Mouse (Mus musculus) hindbrain, embryonic 15.5 days (tissue): ENCODE measurements at regions not wholly inside any gene's neighbourhood (a gene's known extent, or its start where the extent isn't known, plus 50 kb on each side); places are given as distances from the start of the nearest gene placed in this dataset.
A peak's percentile ranks its signal among the peaks of the same experiment; 100 is the strongest.

Source experiments
- ATAC-seq: fragments of 200-750 bp; cut with Nextera tagmentation; 2 replicates; pipeline ENCODE4 v1.8.0; 2017; ENCODE audit warnings: low read depth, moderate number of reproducible peaks, moderate TSS enrichment; ENCODE audit not compliant: low FRiP score
- H3K27ac ChIP-seq: fragments of 300-500 bp; sonication (generic); replicated peaks from 2 replicates; pipeline ENCODE4 v1.5.1; 2015; ENCODE audit warnings: mild to moderate bottlenecking, inconsistent platforms
- H3K27me3 ChIP-seq: fragments of 300-500 bp; sonication (generic); 2 replicates; pipeline ENCODE4 v1.6.1; 2015; ENCODE audit warnings: control low read depth, inconsistent platforms
- H3K36me3 ChIP-seq: fragments of 300-500 bp; sonication (generic); 2 replicates; pipeline ENCODE4 v1.6.1; 2015; ENCODE audit warnings: control low read depth, inconsistent platforms
- H3K4me1 ChIP-seq: fragments of 300-500 bp; sonication (generic); replicated peaks from 2 replicates; pipeline ENCODE4 v1.6.1; 2015; ENCODE audit warnings: control low read depth, inconsistent platforms
- H3K4me2 ChIP-seq: fragments of 300-500 bp; sonication (generic); 2 replicates; pipeline ENCODE4 v1.6.1; 2015; ENCODE audit warnings: moderate library complexity, mild to moderate bottlenecking, inconsistent platforms
- H3K4me3 ChIP-seq: fragments of 300-500 bp; sonication (generic); 2 replicates; pipeline ENCODE4 v1.5.1; 2015; ENCODE audit warnings: mild to moderate bottlenecking, inconsistent platforms
- H3K9ac ChIP-seq: fragments of 300-500 bp; sonication (generic); 2 replicates; pipeline ENCODE4 v1.6.1; 2015; ENCODE audit warnings: inconsistent platforms
- H3K9me3 ChIP-seq: fragments of 300-500 bp; sonication (generic); 2 replicates; pipeline ENCODE4 v1.6.1; 2016; ENCODE audit warnings: control low read depth, inconsistent platforms
- WGBS: fragments of 180-500 bp; shearing (Covaris S2); methylation state at CpG from one replicate; pipeline ENCODE4 v1.1.7; 2015; 5-methylcytosine and 5-hydroxymethylcytosine counted together

DNA sequence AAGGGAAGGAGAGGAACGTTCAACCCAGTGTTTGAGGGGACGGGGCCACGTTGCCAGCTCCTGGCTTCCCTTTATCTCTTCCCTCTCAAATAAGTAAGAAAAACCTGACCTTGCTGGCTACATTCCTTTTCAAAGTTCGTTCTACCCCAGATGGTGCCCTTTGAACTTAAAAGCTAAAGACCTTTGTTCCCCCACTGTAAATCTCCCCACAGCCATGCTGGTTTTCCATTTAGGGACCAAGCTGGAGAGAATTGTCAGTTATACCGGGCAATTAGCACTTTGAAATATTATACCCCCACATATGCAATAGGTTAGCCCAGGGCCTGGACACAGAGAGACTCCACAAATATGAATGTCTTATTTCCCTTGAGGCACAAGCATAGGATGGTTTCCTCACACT lies 214.5 kb upstream of the Gpc5 start:
- Histone ChIP-seq H3K9ac (no peak overlapping the region), H3K36me3 (no peaks in the 10 kb centered on the region), H3K4me2 (no peak overlapping the region), H3K4me1 (no peaks in the 10 kb centered on the region), H3K9me3 (no peaks in the 10 kb centered on the region), H3K27ac (no peak overlapping the region), H3K27me3 (no peaks in the 10 kb centered on the region), H3K4me3 (no peak overlapping the region)
- ATAC-seq: no peak
- 49% methylated on average over 5 of the region's 5 CpGs for WGBS

DNA sequence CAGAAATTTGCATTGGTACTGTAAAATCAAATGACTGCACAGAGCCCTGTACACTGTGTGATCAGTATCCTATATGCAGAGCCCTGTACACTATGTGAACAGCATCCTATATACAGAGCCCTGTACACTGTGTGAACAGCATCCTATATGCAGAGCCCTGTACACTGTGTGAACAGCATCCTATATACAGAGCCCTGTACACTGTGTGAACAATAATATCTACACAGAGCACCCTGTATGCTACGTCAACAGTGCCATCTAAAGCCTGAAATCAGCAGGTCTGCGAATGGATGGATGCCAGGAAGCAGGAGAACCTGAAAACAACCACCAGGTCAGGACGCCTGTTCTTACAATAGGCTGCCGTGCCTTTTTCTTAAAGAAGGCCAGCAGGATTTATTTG lies 211.7 kb upstream of the Gpc5 start:
- peak; percentile 81; the same call in 1 of the 2 replicates for ATAC-seq
- H3K27me3 ChIP-seq: no peaks in the 10 kb centered on the region
- H3K36me3 ChIP-seq: no peaks in the 10 kb centered on the region
- H3K4me3 ChIP-seq: no peak overlapping the region
- no peak overlapping the region for H3K27ac ChIP-seq
- no peaks in the 10 kb centered on the region for H3K4me1 ChIP-seq
- H3K4me2 ChIP-seq: no peak overlapping the region
- 59% methylated on average over 4 of the region's 4 CpGs for WGBS
- no peak overlapping the region for H3K9ac ChIP-seq
- H3K9me3 ChIP-seq: no peaks in the 10 kb centered on the region

DNA sequence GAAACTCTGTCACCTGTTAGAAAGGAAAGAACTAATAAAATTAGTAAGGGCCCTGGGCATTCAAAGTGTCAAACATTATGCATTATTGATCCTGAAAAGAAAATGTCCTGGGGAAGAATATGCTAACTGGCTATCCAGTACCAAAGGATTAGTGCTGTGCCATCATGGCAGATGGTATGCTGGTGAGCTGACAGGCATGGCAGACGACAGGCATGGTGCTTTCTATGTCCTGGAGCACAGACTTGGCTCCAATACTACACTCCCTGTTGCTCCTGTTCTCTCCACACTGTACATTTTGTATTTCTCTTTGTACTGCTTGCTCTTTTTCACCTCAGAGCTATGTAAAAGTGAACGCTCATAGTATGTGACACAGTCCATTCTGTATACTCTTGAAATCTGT lies 187.9 kb upstream of the Gpc5 start:
- no peak overlapping the region for H3K4me3 ChIP-seq

DNA sequence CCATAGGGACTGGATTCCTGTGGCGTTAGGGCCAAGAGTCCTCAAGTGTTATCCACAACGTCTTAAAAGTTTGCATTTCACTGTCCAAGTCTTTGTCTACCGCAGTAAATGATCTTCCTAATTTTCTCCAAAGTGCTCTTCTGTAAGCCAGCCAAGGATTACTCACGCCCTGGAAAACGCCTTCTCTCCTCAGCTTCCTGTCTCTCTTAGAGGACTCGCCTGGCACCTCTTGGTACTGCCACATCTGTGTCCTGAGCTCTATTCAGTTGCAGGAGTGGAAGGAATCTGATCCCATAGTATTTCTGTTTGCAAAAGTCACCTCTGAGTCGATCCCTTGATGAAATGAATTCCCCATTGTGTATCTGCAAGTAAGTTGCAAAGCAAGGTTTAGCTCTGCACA lies 179.7 kb upstream of the Gpc5 start:
- ATAC-seq: no peak
- H3K4me3 ChIP-seq: no peak overlapping the region
- no peak overlapping the region for H3K27ac ChIP-seq
- H3K9ac ChIP-seq: no peak overlapping the region
- no peaks in the 10 kb centered on the region for H3K9me3 ChIP-seq
- H3K27me3 ChIP-seq: no peaks in the 10 kb centered on the region
- H3K36me3 ChIP-seq: no peaks in the 10 kb centered on the region
- H3K4me2 ChIP-seq: no peak overlapping the region
- WGBS: 81% methylated on average over 7 of the region's 7 CpGs
- no peaks in the 10 kb centered on the region for H3K4me1 ChIP-seq

More for the DNA sequence above, 187.9 kb upstream of the Gpc5 start:
- no peak overlapping the region for H3K4me2 ChIP-seq
- H3K9ac ChIP-seq: no peak overlapping the region
- H3K27ac ChIP-seq: no peak overlapping the region
- H3K27me3 ChIP-seq: no peaks in the 10 kb centered on the region
- WGBS: 76% methylated on average over 2 of the region's 2 CpGs
- no peak for ATAC-seq
- no peaks in the 10 kb centered on the region for H3K36me3 ChIP-seq
- H3K9me3 ChIP-seq: no peaks in the 10 kb centered on the region
- no peaks in the 10 kb centered on the region for H3K4me1 ChIP-seq

DNA sequence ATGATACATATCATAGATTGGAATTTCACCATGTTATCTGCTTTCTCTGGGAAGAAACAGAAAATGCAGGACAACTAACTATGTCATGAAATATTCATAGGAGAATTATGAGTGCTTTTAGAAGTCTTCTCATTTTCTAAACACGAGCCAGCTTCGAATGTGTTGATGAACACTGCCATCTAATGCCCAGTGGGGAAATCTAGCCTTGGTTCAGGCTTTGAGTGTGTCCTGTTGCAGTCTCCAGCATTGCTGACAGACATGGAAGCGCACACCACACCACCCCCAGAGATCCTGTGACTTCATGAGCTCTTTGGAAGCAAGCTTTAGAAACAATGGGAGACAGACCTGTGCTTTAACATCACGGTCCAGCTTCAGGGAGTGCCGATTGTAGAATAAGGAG lies 178.8 kb upstream of the Gpc5 start:
- Histone ChIP-seq H3K4me3 (no peak overlapping the region), H3K4me2 (no peak overlapping the region), H3K9ac (no peak overlapping the region), H3K9me3 (no peaks in the 10 kb centered on the region), H3K27ac (no peak overlapping the region), H3K36me3 (no peaks in the 10 kb centered on the region), H3K4me1 (no peaks in the 10 kb centered on the region), H3K27me3 (no peaks in the 10 kb centered on the region)
- 46% methylated on average over 5 of the region's 5 CpGs for WGBS
- ATAC-seq: 0 out of 2 replicates have a peak, but pooled peaks have one; percentile 48

DNA sequence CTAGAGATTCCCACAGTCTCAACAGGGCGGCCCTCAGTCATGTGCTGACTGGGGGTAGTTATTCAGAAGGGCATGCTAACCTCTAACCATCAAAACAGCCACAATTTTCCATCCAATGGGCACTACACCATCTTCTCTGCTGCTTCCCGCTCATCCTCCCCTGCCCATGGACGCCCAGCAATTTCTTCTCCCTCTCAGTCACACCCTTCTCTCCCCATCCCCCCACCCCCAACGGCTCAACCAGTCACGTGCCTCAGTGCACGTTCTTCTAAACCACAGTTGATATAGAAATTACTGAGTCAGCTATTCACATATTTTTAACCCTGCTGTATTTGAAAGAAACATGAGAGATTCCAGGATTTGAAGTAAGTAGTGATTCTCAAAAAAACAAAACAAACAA lies 146.3 kb upstream of the Gpc5 start:
- Histone ChIP-seq H3K4me2 (no peak overlapping the region), H3K36me3 (no peaks in the 10 kb centered on the region), H3K4me3 (no peak overlapping the region), H3K27me3 (no peaks in the 10 kb centered on the region), H3K9me3 (no peaks in the 10 kb centered on the region), H3K27ac (no peak overlapping the region), H3K9ac (no peak overlapping the region), H3K4me1 (peaks cover 10% of the 10 kb centered on the region; the same call in 1 of the 2 replicates)
- no peak for ATAC-seq
- WGBS: 76% methylated on average over 6 of the region's 6 CpGs

DNA sequence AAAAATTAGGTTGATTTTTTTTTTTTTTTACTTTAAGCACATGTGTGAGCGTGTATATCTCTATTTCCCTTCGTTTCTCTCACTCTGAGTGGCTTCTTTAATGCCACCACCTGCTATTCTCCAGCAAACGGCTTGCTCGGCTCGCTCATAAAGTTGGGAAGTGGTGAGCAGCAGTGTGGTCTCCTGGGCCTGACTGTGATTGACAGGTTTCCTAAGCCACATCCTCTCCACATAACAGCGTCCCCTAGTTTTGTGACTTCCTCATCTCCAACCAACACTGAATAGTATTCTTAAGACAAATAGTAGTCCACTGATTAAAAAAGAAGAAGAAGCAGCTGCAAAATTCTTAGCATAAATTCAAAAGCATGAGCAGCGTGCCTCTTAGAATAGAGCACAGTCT lies 145.7 kb upstream of the Gpc5 start:
- H3K4me1 ChIP-seq: peaks cover 10% of the 10 kb centered on the region; the same call in 1 of the 2 replicates
- H3K4me3 ChIP-seq: no peak overlapping the region
- H3K27ac ChIP-seq: no peak overlapping the region
- WGBS: 59% methylated on average over 7 of the region's 7 CpGs
- no peaks in the 10 kb centered on the region for H3K36me3 ChIP-seq
- no peak overlapping the region for H3K9ac ChIP-seq
- no peaks in the 10 kb centered on the region for H3K27me3 ChIP-seq
- no peak for ATAC-seq
- H3K9me3 ChIP-seq: no peaks in the 10 kb centered on the region
- no peak overlapping the region for H3K4me2 ChIP-seq

DNA sequence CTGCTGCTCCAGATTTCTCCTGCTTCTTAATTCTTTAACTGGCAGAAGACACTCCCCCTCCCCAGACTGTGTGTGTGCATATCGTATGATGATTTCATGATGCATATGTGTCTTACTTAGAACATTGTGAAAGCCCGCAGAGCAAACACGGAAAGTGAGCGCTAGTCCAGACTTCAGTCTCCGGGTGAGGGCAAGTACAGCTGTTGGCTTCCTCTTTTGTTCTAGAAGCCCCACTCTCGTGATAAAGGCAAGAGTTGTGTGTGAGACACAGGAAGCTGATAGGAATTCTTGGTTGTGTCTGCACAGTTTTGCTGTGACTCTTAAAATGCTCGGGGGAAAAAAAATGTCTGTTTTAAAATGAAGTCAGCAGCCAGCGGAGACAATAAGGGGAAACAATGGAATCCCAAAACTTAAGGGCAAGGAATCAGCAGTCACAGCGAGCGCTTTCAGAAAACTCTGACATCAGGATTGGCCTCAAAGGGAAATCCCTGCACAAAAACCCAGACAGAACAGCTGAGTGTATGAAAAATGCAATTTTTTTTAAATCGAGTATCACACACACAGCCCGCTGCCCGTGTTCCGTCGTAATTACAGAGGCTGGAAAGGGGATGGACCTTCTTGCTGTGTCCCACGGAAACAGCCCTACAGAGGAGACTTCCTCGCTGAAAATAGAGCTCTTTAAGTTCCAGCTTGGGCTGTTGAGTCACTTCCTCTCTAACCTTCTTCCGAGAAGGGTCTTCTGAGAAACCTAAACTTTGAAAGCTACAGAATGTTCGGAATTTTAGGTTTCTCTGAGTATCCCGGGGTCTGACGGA lies 143.5 kb upstream of the Gpc5 start:
- 38% methylated on average over 21 of the region's 21 CpGs for WGBS
- H3K4me3 ChIP-seq: peak overlapping the region; percentile 20
- peak overlapping the region; percentile 49 for H3K4me2 ChIP-seq
- H3K27me3 ChIP-seq: no peaks in the 10 kb centered on the region
- H3K27ac ChIP-seq: peak overlapping the region; percentile 45
- ATAC-seq: peak; percentile 19; the same call in 1 of the 2 replicates
- peaks cover 14% of the 10 kb centered on the region; the same call in 1 of the 2 replicates for H3K4me1 ChIP-seq
- H3K36me3 ChIP-seq: no peaks in the 10 kb centered on the region
- 0 out of 2 replicates have a peak overlapping the region, but pooled peaks have one; percentile 27 for H3K9ac ChIP-seq
- no peaks in the 10 kb centered on the region for H3K9me3 ChIP-seq

DNA sequence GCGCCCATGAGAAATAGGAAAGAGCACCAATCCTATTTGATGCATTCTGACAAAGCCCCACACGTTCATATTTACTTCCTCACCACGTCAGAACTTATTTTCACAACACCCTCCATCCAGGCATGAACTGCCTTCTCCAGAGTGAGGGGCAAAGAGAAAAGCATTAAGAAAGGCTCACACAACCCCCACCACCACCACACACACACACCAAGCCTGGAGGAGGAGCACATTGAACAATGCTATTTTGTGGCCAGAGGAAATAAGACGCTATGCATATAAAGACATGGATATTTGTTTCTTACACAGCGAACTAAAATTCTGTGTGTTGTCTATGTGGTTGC lies 142.9 kb upstream of the Gpc5 start:
- ATAC-seq: no peak
- 53% methylated on average over 5 of the region's 5 CpGs for WGBS
- H3K27me3 ChIP-seq: no peaks in the 10 kb centered on the region
- 0 out of 2 replicates have a peak overlapping the region, but pooled peaks have one; percentile 27 for H3K9ac ChIP-seq
- no peaks in the 10 kb centered on the region for H3K9me3 ChIP-seq
- H3K4me2 ChIP-seq: peak overlapping the region; percentile 49
- peak overlapping the region; percentile 6; the same call in 1 of the 2 replicates for H3K27ac ChIP-seq
- H3K4me1 ChIP-seq: peaks cover 14% of the 10 kb centered on the region; the same call in 1 of the 2 replicates
- peak overlapping the region; percentile 20 for H3K4me3 ChIP-seq
- H3K36me3 ChIP-seq: no peaks in the 10 kb centered on the region

DNA sequence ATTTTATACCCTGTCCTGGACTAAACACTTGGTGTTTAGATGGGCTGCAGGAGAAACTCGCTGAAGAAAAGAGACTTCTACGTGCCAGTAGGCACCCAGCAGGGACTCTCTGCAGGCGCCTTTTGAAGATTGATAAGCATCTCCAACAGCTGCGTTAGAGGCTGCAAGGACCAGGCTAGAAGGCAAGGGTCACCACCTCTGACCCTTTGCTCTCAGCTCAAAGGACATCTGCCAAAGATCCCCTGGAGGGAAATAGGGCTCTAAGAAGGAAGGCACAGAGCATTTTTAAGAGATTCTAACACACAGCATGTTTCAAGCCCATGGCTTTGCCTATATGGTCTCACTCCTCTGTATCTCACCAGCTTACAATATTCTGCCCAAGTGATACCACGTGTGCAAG lies 139.7 kb upstream of the Gpc5 start:
- Histone ChIP-seq H3K27me3 (no peaks in the 10 kb centered on the region), H3K4me3 (no peak overlapping the region), H3K27ac (no peak overlapping the region), H3K9me3 (no peaks in the 10 kb centered on the region), H3K36me3 (no peaks in the 10 kb centered on the region), H3K4me1 (peaks cover 14% of the 10 kb centered on the region; the same call in 1 of the 2 replicates), H3K9ac (no peak overlapping the region), H3K4me2 (no peak overlapping the region)
- 10% methylated on average over 5 of the region's 5 CpGs for WGBS
- ATAC-seq: no peak

DNA sequence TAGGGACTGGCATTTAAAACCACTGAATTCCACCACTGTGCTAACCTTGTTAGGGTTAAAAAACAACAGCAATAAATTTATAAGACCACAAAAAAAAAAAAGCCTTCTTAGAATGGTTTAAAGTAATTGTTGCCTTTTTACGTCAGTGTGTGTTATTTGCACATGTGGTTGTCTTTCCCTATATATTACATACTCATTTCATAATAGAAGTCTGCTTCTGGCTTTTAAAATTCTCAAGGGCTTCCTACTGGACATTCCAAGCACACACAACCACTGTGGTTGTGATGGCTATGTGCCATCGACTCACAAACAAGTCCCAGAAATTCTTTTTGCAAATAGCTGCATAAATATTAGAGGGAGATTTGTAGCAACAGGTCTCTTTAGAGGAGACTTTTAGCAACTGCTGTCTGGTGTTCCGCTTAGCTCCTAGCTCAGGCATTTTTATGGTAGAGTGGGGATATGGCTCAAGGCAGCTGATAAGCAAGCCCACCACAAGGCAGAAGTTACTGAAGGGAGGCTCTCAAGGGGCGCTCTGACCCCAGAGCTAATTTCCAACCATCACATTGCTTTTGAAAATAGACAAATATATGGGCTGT lies 138.8 kb upstream of the Gpc5 start:
- no peak overlapping the region for H3K27ac ChIP-seq
- ATAC-seq: no peak
- peaks cover 14% of the 10 kb centered on the region; the same call in 1 of the 2 replicates for H3K4me1 ChIP-seq
- no peak overlapping the region for H3K4me2 ChIP-seq
- H3K36me3 ChIP-seq: no peaks in the 10 kb centered on the region
- no peaks in the 10 kb centered on the region for H3K27me3 ChIP-seq
- H3K9ac ChIP-seq: no peak overlapping the region
- no peaks in the 10 kb centered on the region for H3K9me3 ChIP-seq
- 36% methylated on average over 4 of the region's 4 CpGs for WGBS
- no peak overlapping the region for H3K4me3 ChIP-seq

DNA sequence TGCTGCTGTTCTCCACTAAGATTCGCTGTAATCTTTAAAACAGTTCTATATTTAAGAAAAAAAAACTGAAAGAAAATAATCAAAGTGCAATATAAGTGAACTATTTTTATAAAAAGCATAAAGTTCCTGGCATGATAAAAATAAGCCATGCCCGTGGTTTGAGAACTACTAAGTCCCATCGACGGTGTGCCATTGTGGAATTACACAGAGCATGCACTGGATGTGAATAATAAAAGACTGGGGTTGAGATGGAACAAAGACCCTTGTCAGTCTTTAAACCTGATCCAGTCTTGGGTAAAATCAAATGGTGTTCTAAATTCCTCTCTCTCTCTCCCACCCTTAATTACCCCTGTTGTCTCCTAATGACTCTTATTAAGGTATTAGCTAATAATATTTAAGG lies 137.7 kb upstream of the Gpc5 start:
- Histone ChIP-seq H3K4me3 (no peak overlapping the region), H3K9ac (no peak overlapping the region), H3K4me1 (peaks cover 5% of the 10 kb centered on the region; the same call in 1 of the 2 replicates), H3K4me2 (no peak overlapping the region), H3K27ac (no peak overlapping the region), H3K9me3 (no peaks in the 10 kb centered on the region), H3K36me3 (no peaks in the 10 kb centered on the region), H3K27me3 (no peaks in the 10 kb centered on the region)
- ATAC-seq: no peak
- WGBS: 34% methylated on average over 4 of the region's 4 CpGs
